Comparison of ENCODE assay signal across 8 mouse cellular contexts in the genomic region with DNA sequence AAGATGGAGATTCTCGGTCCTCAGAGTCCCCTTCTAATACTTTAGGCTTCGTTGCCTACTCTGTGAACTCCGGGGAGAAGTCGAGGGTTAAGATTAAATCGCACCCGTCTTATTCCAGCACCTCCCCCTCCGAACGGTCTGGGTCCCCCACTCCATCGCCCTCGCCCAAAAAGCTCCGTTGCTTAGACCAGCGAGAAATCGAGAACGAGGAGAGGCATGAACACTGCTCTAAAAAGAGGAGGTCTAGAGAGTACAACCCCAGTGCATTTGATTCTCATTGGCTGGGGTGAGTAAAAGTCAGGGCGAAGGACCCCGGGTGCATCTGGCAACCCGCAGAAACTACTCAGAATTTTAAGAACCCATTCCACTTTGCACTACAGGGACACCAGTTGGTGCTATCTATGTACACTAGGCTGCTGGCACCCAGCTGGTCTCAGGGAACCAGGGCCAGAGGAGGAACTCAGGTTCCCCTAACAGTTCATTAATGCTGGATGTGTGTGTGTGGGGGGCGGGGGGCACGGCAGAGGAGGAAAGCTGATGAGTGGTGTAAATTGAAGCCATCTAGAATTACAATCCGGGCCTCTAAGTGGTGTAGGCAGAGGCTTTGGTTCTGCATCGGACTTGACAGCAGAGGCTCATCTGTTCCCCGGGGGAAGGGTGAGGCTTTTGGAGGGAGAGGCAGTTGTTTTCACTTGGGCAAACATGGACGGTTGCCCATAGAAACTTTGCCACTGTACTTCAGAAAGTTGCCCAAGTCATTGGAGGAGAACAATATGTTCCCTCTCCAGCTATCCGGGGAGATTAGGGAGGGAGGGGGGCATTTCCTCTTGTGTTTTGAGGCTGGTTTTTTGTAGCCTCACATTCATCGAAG. TPM values are rescaled to one million over a fixed set of nuclear protein-coding genes. Genes with fewer than 3 reads are reported as not detected.
DNase-seq lines count a peak whose midpoint lies in the region; ATAC-seq and TF ChIP-seq lines count a peak whose summit lies in the region.

No protein-coding gene starts in this region.

- H3K27me3 ChIP-seq in forebrain, embryonic 13.5 days, result no peaks in the 10 kb centered on the region
- H3K27me3 ChIP-seq in limb, embryonic 15.5 days, result no peaks in the 10 kb centered on the region
- no peaks in the 10 kb centered on the region for H3K27me3 ChIP-seq in midbrain, embryonic 14.5 days (ENCODE audit: control insufficient read depth, insufficient read depth, low read length)

- no peak for TF ChIP-seq POLR2A in bone marrow macrophage, adult 2 months (IDR thresholded peaks at IDR 0.05; ENCODE audit: borderline replicate concordance, low read depth, low read length)

- no peak for TF ChIP-seq CTCF in bone marrow macrophage, adult 2 months (IDR thresholded peaks at IDR 0.05; ENCODE audit: low read depth, low read length)

- ATAC-seq in forebrain, embryonic 13.5 days, result no peak
- no peak for ATAC-seq in limb, embryonic 15.5 days (ENCODE audit: insufficient number of reproducible peaks, low FRiP score, low TSS enrichment, low read depth)
- no peak for ATAC-seq in midbrain, embryonic 14.5 days (ENCODE audit: low FRiP score, low TSS enrichment)

- peak overlapping the region; percentile 81 for H3K4me2 ChIP-seq in forebrain, embryonic 13.5 days
- H3K4me2 ChIP-seq in limb, embryonic 15.5 days, result peak overlapping the region; percentile 82
- H3K4me2 ChIP-seq in midbrain, embryonic 14.5 days (ENCODE audit: low read length), result peak overlapping the region; percentile 87

- 1% methylated on average over 25 of the region's 25 CpGs for WGBS in forebrain, embryonic 13.5 days
- WGBS in limb, embryonic 15.5 days, result under 1% methylated on average over 25 of the region's 25 CpGs
- WGBS in midbrain, embryonic 14.5 days, result 2% methylated on average over 25 of the region's 25 CpGs

- peak; percentile 27 for DNase-seq in cerebellum, adult 8-10 months
- DNase-seq in cerebellum, adult 11 months, result no peak
- peak; percentile 67 to 73 for DNase-seq in heart, postnatal 36 days
- peak; percentile 58 for DNase-seq in midbrain, embryonic 14.5 days
- peak; percentile 49 for DNase-seq in thymus, postnatal 4 days

- peaks cover 9% of the 10 kb centered on the region for H3K4me1 ChIP-seq in bone marrow macrophage, adult 2 months (ENCODE audit: control insufficient read depth, insufficient read depth, low read length)
- peaks cover 37% of the 10 kb centered on the region for H3K4me1 ChIP-seq in forebrain, embryonic 13.5 days
- peaks cover 23% of the 10 kb centered on the region for H3K4me1 ChIP-seq in limb, embryonic 15.5 days
- H3K4me1 ChIP-seq in midbrain, embryonic 14.5 days (ENCODE audit: control insufficient read depth, insufficient read depth, low read length), result peaks cover 27% of the 10 kb centered on the region

- H3K36me3 ChIP-seq in forebrain, embryonic 13.5 days (ENCODE audit: poor library complexity, severe bottlenecking), result peaks cover 34% of the 10 kb centered on the region
- H3K36me3 ChIP-seq in limb, embryonic 15.5 days, result peaks cover 35% of the 10 kb centered on the region
- peaks cover 32% of the 10 kb centered on the region for H3K36me3 ChIP-seq in midbrain, embryonic 14.5 days (ENCODE audit: control insufficient read depth, insufficient read depth, low read length)

- H3K9me3 ChIP-seq in forebrain, embryonic 13.5 days (replicated peaks), result no peaks in the 10 kb centered on the region
- H3K9me3 ChIP-seq in limb, embryonic 15.5 days, result no peaks in the 10 kb centered on the region
- no peaks in the 10 kb centered on the region for H3K9me3 ChIP-seq in midbrain, embryonic 14.5 days (ENCODE audit: control insufficient read depth, low read length)

- peak overlapping the region; percentile 95 for H3K4me3 ChIP-seq in bone marrow macrophage, adult 2 months (ENCODE audit: insufficient read depth, low read length)
- H3K4me3 ChIP-seq in forebrain, embryonic 13.5 days, result peak overlapping the region; percentile 59
- H3K4me3 ChIP-seq in limb, embryonic 15.5 days, result peak overlapping the region; percentile 79
- H3K4me3 ChIP-seq in midbrain, embryonic 14.5 days (replicated peaks; ENCODE audit: low read depth, low read length), result peak overlapping the region; percentile 91

- intact Hi-C loops in heart, postnatal 36 days (cut with DNase I), result loop anchor here (1.0 to 2.0 kb wide), 2 partner anchors 18 to 131 kb away; no protein-coding TSS in a partner anchor

- H3K9ac ChIP-seq in forebrain, embryonic 13.5 days, result peak overlapping the region; percentile 78
- H3K9ac ChIP-seq in limb, embryonic 15.5 days, result peak overlapping the region; percentile 84
- H3K9ac ChIP-seq in midbrain, embryonic 14.5 days (replicated peaks; ENCODE audit: low read length), result peak overlapping the region; percentile 92

- peak overlapping the region; percentile 78 for H3K27ac ChIP-seq in bone marrow macrophage, adult 2 months (ENCODE audit: insufficient read depth, low read depth, low read length)
- H3K27ac ChIP-seq in forebrain, embryonic 13.5 days, result peak overlapping the region; percentile 97
- peak overlapping the region; percentile 97 for H3K27ac ChIP-seq in limb, embryonic 15.5 days
- H3K27ac ChIP-seq in midbrain, embryonic 14.5 days (replicated peaks; ENCODE audit: low read depth, low read length), result peak overlapping the region; percentile 97

RNA-seq across cellular contexts. Expression of a gene that starts 1.1 kb away (rescaled TPM):
- polyA plus RNA-seq in bone marrow macrophage, adult 2 months (2012; ENCODE audit: insufficient read depth, insufficient read length, missing spikeins), result 0.35 and 0.60 TPM in 2 replicates
- 1.0 and 1.3 TPM in 2 replicates for polyA plus RNA-seq in forebrain, embryonic 13.5 days (2015; fragmentation: Nextera tagmentation; extraction: Ambion mirVana)
- 1 to 10 TPM in 1 of 2 experiments, under 1 TPM in 1; 0.78 to 1.1 TPM for total RNA-seq in heart, postnatal 36 days (2021)
- polyA plus RNA-seq in limb, embryonic 15.5 days (2015; fragmentation: Nextera tagmentation; extraction: Ambion mirVana), result 0.35 and 0.78 TPM in 2 replicates
- polyA plus RNA-seq in midbrain, embryonic 14.5 days (2014; fragmentation: Nextera tagmentation; extraction: Ambion mirVana), result 0.80 and 0.94 TPM in 2 replicates

RNA-seq across cellular contexts. Expression of a gene that starts 1.4 kb away (rescaled TPM):
- polyA plus RNA-seq in bone marrow macrophage, adult 2 months (2012; ENCODE audit: insufficient read depth, insufficient read length, missing spikeins), result 261 and 292 TPM in 2 replicates
- polyA plus RNA-seq in forebrain, embryonic 13.5 days (2015; fragmentation: Nextera tagmentation; extraction: Ambion mirVana), result 106 and 121 TPM in 2 replicates
- total RNA-seq in heart, postnatal 36 days (2021), result 100 to 1,000 TPM; 611 to 674 TPM
- polyA plus RNA-seq in limb, embryonic 15.5 days (2015; fragmentation: Nextera tagmentation; extraction: Ambion mirVana), result 88.4 and 93.1 TPM in 2 replicates
- polyA plus RNA-seq in midbrain, embryonic 14.5 days (2014; fragmentation: Nextera tagmentation; extraction: Ambion mirVana), result 130 and 155 TPM in 2 replicates

RNA-seq across cellular contexts. Expression of a gene that starts 9.6 kb away (rescaled TPM):
- polyA plus RNA-seq in bone marrow macrophage, adult 2 months (2012; ENCODE audit: insufficient read depth, insufficient read length, missing spikeins), result not detected in 2 replicates
- 0.15 TPM in 1 of 2 replicates, not detected in the other for polyA plus RNA-seq in forebrain, embryonic 13.5 days (2015; fragmentation: Nextera tagmentation; extraction: Ambion mirVana)
- not detected for total RNA-seq in heart, postnatal 36 days (2021)
- not detected in 2 replicates for polyA plus RNA-seq in limb, embryonic 15.5 days (2015; fragmentation: Nextera tagmentation; extraction: Ambion mirVana)
- not detected in 2 replicates for polyA plus RNA-seq in midbrain, embryonic 14.5 days (2014; fragmentation: Nextera tagmentation; extraction: Ambion mirVana)

RNA-seq across cellular contexts. Expression of a gene that starts 26.9 kb away (rescaled TPM):
- not detected in 2 replicates for polyA plus RNA-seq in bone marrow macrophage, adult 2 months (2012; ENCODE audit: insufficient read depth, insufficient read length, missing spikeins)
- 0.97 and 1.3 TPM in 2 replicates for polyA plus RNA-seq in forebrain, embryonic 13.5 days (2015; fragmentation: Nextera tagmentation; extraction: Ambion mirVana)
- not detected for total RNA-seq in heart, postnatal 36 days (2021)
- polyA plus RNA-seq in limb, embryonic 15.5 days (2015; fragmentation: Nextera tagmentation; extraction: Ambion mirVana), result 0.08 and 0.16 TPM in 2 replicates
- 0.50 and 0.55 TPM in 2 replicates for polyA plus RNA-seq in midbrain, embryonic 14.5 days (2014; fragmentation: Nextera tagmentation; extraction: Ambion mirVana)

RNA-seq across cellular contexts. Expression of a gene that starts 57.2 kb away (rescaled TPM):
- 0.36 and 0.49 TPM in 2 replicates for polyA plus RNA-seq in bone marrow macrophage, adult 2 months (2012; ENCODE audit: insufficient read depth, insufficient read length, missing spikeins)
- 0.05 and 0.19 TPM in 2 replicates for polyA plus RNA-seq in forebrain, embryonic 13.5 days (2015; fragmentation: Nextera tagmentation; extraction: Ambion mirVana)
- total RNA-seq in heart, postnatal 36 days (2021), result not detected
- polyA plus RNA-seq in limb, embryonic 15.5 days (2015; fragmentation: Nextera tagmentation; extraction: Ambion mirVana), result 0.13 and 0.19 TPM in 2 replicates
- polyA plus RNA-seq in midbrain, embryonic 14.5 days (2014; fragmentation: Nextera tagmentation; extraction: Ambion mirVana), result 0.15 and 0.20 TPM in 2 replicates
